Mouse (Mus musculus): ENCODE results near the gene Alk.

Alk gene

DNA sequence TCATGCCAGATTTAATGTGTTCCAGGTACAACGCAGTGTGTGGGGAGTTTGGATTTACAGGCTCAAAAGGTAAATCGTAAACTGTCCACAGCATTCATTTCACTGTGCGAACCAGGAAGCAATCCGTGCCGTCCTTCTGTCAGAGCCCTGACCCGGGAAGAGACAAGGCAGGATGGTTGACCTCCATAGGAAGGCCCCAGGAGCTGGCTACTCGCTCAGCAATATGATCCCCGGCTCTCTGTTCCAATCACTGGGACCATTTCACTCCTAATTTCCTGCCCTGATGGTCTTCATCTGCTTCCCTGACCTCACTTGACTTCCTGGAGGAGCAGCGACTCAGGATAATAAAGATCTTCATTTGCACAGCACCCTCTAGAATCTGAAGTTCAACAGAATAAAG lies 591.7 kb downstream of the Alk start:
- DNase-seq = no peak

DNA sequence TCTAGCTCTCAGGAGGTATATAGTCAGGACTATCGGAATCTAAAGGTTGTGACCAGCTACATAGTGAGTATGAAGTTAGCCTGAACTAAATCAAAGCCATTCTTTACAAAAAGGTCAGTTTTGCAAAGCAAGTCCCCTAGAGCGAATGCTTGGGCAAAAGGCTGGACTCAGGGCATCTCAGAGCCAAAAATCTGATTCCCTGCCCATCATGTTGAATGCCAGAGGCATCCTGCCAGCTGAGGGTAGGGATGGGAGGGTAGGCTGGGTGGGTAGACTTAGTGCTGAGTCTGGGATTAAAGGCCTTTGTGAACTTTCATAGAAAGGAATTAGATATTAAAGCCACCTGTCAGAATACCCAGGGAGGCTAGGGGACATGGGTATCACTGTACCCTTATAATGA lies 594.6 kb downstream of the Alk start:
- DNase-seq = peak; percentile 44 to 52

DNA sequence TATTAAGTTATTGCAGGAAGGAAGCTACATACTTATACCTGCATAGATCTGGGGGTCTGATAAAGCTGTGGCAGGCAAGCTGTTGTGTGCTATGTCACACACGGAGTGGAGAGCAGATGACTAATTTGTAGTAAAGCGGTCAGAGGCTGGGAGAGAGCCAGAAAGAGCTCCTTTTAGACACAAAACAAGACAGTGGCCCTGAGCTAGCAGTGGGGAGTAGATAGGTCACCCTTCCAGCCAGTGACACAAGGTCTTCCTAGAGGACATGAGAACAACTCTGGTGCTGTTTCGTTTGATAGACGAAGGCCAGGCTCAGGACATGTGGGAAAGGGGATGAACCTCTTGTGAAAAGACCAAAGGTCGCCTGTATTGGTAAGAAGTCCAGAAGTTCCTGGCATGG lies 596.0 kb downstream of the Alk start:
- peak in 1 of 2 experiments; percentile 36 for DNase-seq

DNA sequence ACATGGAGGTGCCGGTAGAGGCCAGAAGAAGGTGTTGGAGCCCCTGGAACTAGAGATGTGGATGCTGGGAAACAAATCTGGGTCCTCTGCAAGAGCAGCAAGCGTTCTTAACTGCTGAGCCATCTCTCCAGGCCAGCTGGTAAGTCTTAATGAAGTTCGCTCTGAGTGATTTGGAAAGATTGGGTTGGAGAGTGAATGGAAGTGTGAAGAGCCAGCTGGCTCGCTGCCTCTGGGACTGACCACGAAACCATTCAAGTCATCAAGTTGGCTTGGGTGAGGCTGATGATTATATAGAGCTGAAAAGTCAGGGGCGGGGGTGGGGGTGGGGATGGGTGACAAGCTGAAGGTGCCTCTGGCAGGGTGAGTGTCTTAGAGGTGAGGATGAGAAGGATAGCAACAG lies 599.1 kb downstream of the Alk start:
- peak in 1 of 2 experiments; percentile 37 for DNase-seq

DNA sequence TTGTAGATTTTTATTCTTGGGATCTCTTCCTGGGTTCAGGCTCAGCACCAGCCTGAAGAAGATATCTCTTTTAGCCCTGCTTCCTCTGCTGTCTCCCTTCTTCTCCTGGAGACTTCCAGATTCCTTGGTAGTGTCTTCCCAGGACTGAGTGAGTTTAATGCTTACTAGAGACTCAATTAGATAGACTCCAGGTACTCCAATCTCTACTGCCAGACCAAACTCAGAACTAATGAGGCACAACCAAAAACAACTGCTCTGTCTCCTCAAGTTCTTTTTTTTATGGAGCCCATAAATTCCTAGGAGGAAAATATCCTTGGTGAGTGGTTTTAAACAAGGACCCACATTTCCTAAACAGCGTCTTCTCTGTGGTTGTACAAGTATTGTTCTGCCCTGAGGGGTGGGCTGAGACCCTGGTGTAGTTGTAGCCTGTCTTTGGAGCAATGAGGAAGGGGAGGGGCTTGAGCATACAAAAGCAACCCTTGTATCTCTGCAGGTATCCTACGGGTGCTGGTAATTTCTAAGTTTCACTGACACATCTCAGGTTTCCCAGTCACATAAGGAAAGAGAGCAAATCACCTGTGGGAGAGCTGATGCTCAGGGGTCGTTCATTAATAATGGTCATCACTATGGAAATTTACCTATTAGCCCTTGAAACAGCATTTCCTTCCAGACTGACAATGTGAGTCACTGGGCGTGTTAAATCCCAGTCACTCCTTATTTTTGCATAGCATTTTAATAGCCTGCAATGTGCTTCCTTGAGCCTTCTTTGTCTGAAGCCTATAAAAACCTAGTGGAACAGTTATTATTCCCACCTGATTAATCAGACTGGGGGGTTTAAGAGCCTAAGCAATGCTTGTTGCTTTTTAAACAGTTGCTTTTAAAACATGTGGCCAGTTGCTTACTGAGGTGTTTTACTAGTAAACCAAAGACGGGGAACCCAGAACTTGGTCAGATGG lies 604.6 kb downstream of the Alk start:
- no peak for DNase-seq

DNA sequence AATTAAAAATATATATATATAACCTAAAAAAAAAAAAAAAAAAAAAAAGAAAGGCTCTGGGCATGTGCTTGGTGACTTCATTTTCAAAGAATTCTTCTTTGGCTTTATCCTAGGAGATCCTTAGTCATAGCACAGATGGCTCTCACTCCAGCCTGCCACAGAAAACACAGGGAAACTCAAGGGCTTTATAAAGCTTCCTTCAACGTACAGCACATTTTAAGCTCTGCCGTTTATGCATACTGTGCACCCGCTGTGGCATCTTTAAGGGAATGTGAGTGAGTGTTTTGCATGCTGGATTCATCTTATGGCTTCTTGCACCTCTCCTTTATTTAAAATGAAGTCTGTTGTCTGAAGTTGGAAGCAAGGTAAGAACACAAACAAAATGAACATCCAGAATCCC lies 606.7 kb downstream of the Alk start:
- DNase-seq = no peak

GRCm38 (mm10) chr17:71995539-71995938 lies 608.9 kb downstream of the Alk start:
- no peak for DNase-seq

DNA sequence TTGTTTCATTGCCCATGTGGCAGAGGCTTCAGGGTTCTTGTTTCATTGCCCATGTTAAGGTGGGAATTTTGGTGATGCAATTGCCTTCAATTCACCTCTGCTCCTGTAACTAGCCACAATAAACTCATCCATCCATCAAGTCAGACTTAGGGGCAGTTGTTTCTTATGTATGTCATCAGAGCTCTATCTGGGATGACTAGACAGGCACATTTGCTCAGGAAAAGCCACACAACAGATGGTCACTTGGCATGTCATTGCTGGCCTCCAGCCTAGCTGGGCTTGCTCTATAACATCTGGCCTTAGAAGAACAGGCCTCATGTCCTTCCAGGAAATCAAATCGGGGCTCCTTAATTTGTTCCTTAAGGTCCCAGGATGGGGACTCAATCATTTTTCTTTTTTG lies 610.3 kb downstream of the Alk start:
- DNase-seq = peak; percentile 38 to 61

GRCm38 (mm10) chr17:71993011-71993410 lies 611.4 kb downstream of the Alk start:
- DNase-seq = no peak

- DNase-seq = no peak
Observed at GRCm38 (mm10) chr17:71991260-71991659, 613.2 kb downstream of the Alk start.

DNA sequence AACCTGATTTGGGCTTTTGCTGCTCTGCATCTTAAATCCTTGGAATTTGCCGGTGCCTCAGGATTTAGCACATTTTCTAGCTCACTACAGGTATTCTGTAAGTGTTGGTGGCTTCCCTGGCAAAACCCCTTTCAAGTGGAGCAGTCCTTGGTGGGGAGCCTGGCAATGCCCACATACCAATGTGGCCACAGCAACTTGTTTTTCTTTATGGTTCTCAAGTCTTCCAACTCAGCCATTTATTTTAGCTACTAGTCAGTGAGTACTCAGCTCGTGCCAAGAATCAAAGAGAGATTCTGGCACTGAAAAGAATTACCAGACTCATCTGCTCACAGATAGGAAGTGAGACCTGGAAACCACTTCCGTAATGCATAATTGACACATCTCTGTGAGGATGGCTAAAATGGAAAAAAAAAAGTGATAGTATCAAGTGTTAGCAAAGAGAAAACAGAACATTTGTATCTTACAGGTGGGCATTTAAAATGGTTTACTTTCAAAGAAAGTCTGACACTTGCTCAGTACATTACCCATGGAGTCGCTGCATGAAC lies 614.2 kb downstream of the Alk start:
- DNase-seq = peak in 1 of 2 experiments; percentile 44

GRCm38 (mm10) chr17:71988736-71989569 lies 615.5 kb downstream of the Alk start:
- DNase-seq = peak; percentile 47 to 53

- DNase-seq = no peak
Observed at GRCm38 (mm10) chr17:71986998-71987397, 617.4 kb downstream of the Alk start.

DNA sequence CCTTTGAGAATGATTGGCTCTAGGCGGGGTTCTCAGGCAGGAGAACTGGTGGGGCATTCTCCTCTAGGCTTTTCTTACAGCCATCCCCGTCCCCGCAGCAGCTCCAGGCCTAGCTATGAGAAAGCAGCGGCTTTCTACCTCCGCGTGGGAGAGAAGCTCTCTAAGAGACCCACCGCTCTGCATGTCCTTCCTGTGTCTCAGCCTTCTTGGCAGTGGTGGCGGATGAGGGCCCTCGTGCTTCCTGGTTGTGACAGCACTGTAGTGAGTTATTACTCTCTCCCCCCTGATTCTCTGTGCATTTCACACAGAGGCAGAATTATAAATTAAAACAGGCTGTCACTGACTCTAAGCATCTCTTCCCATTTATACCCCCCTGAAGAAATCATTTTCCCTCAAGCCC lies 618.0 kb downstream of the Alk start:
- DNase-seq = peak in 1 of 2 experiments; percentile 34

DNA sequence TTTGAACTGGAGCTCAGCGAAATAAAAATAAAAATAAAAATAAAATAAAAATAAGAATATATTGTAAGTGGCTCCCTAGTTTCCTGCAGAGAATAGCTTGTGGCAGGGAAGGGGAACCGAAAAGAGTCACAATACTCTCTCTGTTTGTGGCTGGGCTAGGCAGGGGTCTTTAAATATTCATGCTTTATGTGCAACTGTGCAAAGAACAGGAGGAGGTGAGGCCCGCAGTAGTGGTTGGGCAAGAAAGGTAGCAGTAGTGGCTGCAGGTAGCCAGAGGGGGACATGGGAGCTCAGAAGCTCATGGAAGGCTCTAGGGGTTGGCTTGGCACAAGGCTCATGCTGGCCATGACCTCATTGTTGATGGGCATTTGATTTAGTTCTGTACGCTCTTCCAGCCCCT lies 623.2 kb downstream of the Alk start:
- DNase-seq = no peak

- no peak for DNase-seq
Observed at GRCm38 (mm10) chr17:71980518-71981145, 623.8 kb downstream of the Alk start.

DNA sequence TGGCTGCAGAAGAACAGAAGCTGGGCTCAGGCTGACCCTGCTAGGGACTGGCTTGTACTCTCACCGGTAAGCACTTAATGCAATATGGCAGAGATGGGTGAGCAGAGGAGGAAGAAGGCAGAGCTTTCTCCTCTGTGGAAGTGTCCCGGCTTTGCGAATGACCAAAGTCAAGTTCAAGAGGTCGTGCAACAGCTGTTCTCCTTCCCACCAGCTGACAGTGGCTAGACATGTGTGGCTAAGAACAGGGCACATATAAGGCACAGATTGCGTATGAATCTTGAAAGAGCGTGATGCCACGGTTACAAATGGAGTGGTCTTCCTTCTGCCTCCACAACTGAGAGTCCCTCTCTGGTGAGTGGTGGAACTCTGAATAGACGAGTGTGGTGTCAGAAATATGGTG lies 625.3 kb downstream of the Alk start:
- DNase-seq = no peak

GRCm38 (mm10) chr17:71976661-71977060 lies 627.8 kb downstream of the Alk start:
- DNase-seq = no peak

GRCm38 (mm10) chr17:71973704-71974103 lies 630.7 kb downstream of the Alk start:
- DNase-seq = no peak

DNA sequence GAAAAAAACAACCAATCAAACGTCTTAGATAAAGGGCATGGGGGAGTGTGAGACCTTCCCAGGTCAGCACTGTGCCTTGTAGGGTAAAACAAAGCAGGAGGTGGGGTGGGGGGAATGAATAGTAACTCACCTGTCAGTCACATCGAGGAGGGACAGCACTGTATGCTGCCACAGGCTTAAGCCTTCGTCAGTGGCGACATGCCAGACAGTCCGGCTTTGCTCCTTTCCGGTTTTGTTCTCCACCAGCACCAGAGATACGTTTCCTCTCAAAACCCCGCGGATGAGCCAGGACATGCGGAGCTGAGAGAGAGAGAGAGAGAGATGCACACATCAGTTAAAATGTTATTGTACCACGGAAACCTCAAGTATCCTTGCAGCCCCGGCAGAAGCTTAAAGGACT lies 637.1 kb downstream of the Alk start:
- DNase-seq = peak; percentile 48 to 55

DNA sequence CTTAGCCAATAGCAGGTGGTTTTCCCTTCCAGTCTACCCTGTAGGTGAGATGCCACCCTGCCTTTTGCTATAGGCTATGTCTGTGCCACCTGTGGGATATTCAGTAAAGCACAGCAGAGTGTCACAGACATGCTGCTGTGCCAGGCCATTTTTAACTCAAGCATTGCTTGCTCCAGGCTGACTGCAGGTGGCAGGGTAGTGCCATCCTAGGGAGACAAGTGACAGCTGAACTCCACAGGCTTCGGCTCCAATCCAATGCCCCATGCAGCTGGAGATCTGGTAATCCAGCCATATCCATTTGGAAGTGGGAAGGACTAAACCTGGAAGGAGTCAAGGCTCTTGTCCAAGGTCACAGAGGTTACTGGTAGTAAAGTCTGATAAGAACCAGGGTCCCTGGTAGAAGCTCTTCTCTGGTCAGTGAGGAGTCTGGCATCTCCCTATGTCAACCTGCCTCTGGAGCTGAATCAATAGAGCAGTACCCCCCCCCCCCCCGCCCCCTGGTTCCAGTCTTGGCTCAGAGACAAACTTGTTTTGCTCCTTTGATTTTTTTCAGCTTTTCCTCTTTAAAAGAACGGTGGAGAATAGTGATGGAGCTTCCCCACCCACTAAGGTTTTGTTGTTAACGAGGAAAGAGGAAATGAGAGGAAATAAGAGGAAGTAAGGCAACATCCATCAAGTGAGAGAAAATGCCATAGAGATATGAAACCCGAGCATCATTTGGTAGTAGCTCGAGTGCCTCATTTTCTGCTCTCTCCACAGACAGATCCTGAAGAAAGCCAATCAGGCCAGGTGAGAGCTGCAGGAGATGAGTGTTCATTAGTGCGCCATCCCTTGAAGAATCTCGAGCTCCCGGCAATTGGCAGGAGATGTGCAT lies 638.5 kb downstream of the Alk start:
- DNase-seq = peak; percentile 92 to 95

- DNase-seq = no peak
Observed at GRCm38 (mm10) chr17:71964610-71965009, 639.8 kb downstream of the Alk start.
